26 mouse cellular contexts compared by ENCODE assay signal in genomic region chr17:26864343-26864742, GRCm38 (mm10). TPM values are rescaled to one million over a fixed set of nuclear protein-coding genes. Genes with fewer than 3 reads are reported as not detected.
"Had no signal": no experiment of that assay in that cellular context is flagged by ENCODE, and none has a peak within 500 bp of the region (broad histone marks: within the 10 kb centered on the region; RNA-seq: fewer than 3 reads in every experiment).

No protein-coding gene starts in this region.

- H3K27ac ChIP-seq: kidney, postnatal 0 days; layer of hippocampus, adult 2 months; limb, embryonic 10.5 days; limb, embryonic 13.5 days; liver, embryonic 12.5 days; liver, embryonic 15.5 days; lung, embryonic 15.5 days; midbrain, embryonic 10.5 days had no signal

- H3K9me3 ChIP-seq: limb, embryonic 10.5 days; limb, embryonic 13.5 days; liver, embryonic 12.5 days; liver, embryonic 15.5 days; lung, embryonic 15.5 days; midbrain, embryonic 10.5 days had no signal

- H3K9ac ChIP-seq: limb, embryonic 13.5 days; liver, embryonic 12.5 days; liver, embryonic 15.5 days; lung, embryonic 15.5 days had no signal

- H3K4me2 ChIP-seq: limb, embryonic 13.5 days; liver, embryonic 12.5 days; liver, embryonic 15.5 days; lung, embryonic 15.5 days had no signal

- H3K36me3 ChIP-seq: limb, embryonic 10.5 days; limb, embryonic 13.5 days; liver, embryonic 12.5 days; liver, embryonic 15.5 days; lung, embryonic 15.5 days; midbrain, embryonic 10.5 days had no signal

- DNase-seq: kidney, postnatal 25 days; layer of hippocampus, adult 9-11 months; liver; lung, adult 18-20 months; lung, postnatal 10 days; lung, postnatal 36 days; midbrain, embryonic 14.5 days; thymus, adult 18-20 months; thymus, postnatal 4 days had no signal

- ATAC-seq: liver, embryonic 12.5 days had no signal

- H3K4me3 ChIP-seq: layer of hippocampus, adult 2 months; limb, embryonic 10.5 days; limb, embryonic 13.5 days; liver, embryonic 12.5 days; liver, embryonic 15.5 days; lung, embryonic 15.5 days; megakaryocyte, embryonic 14.5 days; midbrain, embryonic 10.5 days had no signal

- H3K4me1 ChIP-seq: limb, embryonic 10.5 days; limb, embryonic 13.5 days; liver, embryonic 12.5 days; liver, embryonic 15.5 days; midbrain, embryonic 10.5 days had no signal

RNA-seq across cellular contexts. Expression of gene Nkx2-5, which starts 19.5 kb away (rescaled TPM):
- total RNA-seq: layer of hippocampus, adult 2 months; layer of hippocampus, postnatal 25 days; left cerebral cortex, adult 18-20 months; left cerebral cortex, postnatal 25 days; midbrain, postnatal 0 days had no signal
- polyA plus RNA-seq: kidney, postnatal 0 days; large intestine, adult 2 months; limb, embryonic 13.5 days; midbrain, embryonic 10.5 days; midbrain, embryonic 14.5 days; midbrain, postnatal 0 days; neural tube, embryonic 11.5 days; neural tube, embryonic 14.5 days; testis, adult 2 months had no signal
